Mouse (Mus musculus) T-cell, adult 2 months (primary cell): ENCODE data around the gene Fam221b.

Experiments used
- DNase-seq: peaks from one replicate; pipeline ENCODE4 v3.0.0; 2022; ENCODE audit warnings: low spot score

The Fam221b gene

GRCm38 (mm10) chr4:43613060-43613730, 55.8 kb downstream of the Fam221b start:
- no peak for DNase-seq

GRCm38 (mm10) chr4:43612534-43612933, 56.4 kb downstream of the Fam221b start:
- no peak for DNase-seq
